Comparison of ENCODE assay signal across 9 mouse cellular contexts in the genomic region with DNA sequence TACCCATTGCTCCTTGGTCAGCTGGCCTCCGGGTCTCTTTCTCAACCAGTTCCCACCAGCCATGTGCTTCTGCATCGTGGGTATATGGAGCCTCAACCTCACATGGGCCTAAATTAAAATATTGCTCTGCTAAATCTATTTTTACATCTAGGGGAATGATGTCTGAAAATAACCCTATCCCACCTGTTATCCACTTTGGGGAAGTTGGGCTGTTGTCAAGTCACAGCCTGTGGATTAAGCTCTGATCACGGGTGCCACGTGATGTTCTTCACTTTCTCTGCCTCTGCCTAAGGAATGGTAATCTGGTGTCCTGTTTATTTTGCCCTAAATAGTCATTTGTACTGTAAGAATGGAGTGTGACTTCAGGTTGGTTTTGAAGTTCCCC. TPM values are rescaled to one million over a fixed set of nuclear protein-coding genes. Genes with fewer than 3 reads are reported as not detected.
DNase-seq lines count a peak whose midpoint lies in the region; ATAC-seq lines count a peak whose summit lies in the region.
"Had no signal": no experiment of that assay in that cellular context is flagged by ENCODE, and none has a peak within 500 bp of the region (broad histone marks: within the 10 kb centered on the region; RNA-seq: fewer than 3 reads in every experiment).

No protein-coding gene starts in this region.

- peaks cover 46 to 81% of the 10 kb centered on the region in 2 experiments for H3K4me1 ChIP-seq in heart, embryonic 14.5 days (ENCODE audit: control insufficient read depth in 2 of 2, insufficient read depth in 2 of 2, low read length in 2 of 2)
- H3K4me1 ChIP-seq in neural tube, embryonic 12.5 days: peaks cover 54% of the 10 kb centered on the region
- peaks cover 59% of the 10 kb centered on the region for H3K4me1 ChIP-seq in intestine, embryonic 15.5 days (replicated peaks)

- intact Hi-C loops in left cerebral cortex, postnatal 4 days (cut with DNase I): no loop called here

- WGBS in heart, embryonic 14.5 days: 16% methylated on average over 4 of the region's 4 CpGs
- 56% methylated on average over 4 of the region's 4 CpGs for WGBS in neural tube, embryonic 12.5 days
- 28% methylated on average over 4 of the region's 4 CpGs for WGBS in intestine, embryonic 15.5 days

- peak overlapping the region; percentile 39 for H3K9ac ChIP-seq in heart, embryonic 14.5 days (ENCODE audit: low read length)
- no peak overlapping the region for H3K9ac ChIP-seq in neural tube, embryonic 12.5 days
- no peak overlapping the region for H3K9ac ChIP-seq in intestine, embryonic 15.5 days

- H3K36me3 ChIP-seq in heart, embryonic 14.5 days (ENCODE audit: control insufficient read depth, insufficient read depth, low read length): no peaks in the 10 kb centered on the region
- H3K36me3 ChIP-seq in neural tube, embryonic 12.5 days: no peaks in the 10 kb centered on the region
- no peaks in the 10 kb centered on the region for H3K36me3 ChIP-seq in intestine, embryonic 15.5 days

- ATAC-seq in heart, embryonic 14.5 days (ENCODE audit: insufficient number of reproducible peaks, insufficient read depth, low FRiP score, low read depth): no peak
- no peak for ATAC-seq in neural tube, embryonic 12.5 days (ENCODE audit: low FRiP score, low read depth)
- ATAC-seq in intestine, embryonic 15.5 days: no peak
- ATAC-seq in inflammation-experienced regulatory T-cells, adult 6 months: no peak

- no peaks in the 10 kb centered on the region for H3K27me3 ChIP-seq in heart, embryonic 14.5 days (ENCODE audit: control insufficient read depth, insufficient read depth, low read length)
- no peaks in the 10 kb centered on the region for H3K27me3 ChIP-seq in neural tube, embryonic 12.5 days (replicated peaks)
- H3K27me3 ChIP-seq in intestine, embryonic 15.5 days (replicated peaks): no peaks in the 10 kb centered on the region

- DNase-seq in heart, adult 18-20 months: no peak
- no peak for DNase-seq in neural tube, embryonic 10.5 days (ENCODE audit: extremely low spot score, low spot score)
- DNase-seq in adrenal gland, postnatal 10 days: no peak
- no peak for DNase-seq in left cerebral cortex, postnatal 4 days

- no peaks in the 10 kb centered on the region for H3K9me3 ChIP-seq in heart, embryonic 14.5 days (ENCODE audit: control insufficient read depth, low read length)
- no peaks in the 10 kb centered on the region for H3K9me3 ChIP-seq in neural tube, embryonic 12.5 days
- H3K9me3 ChIP-seq in intestine, embryonic 15.5 days: no peaks in the 10 kb centered on the region

- peak overlapping the region; percentile 40 for H3K4me2 ChIP-seq in heart, embryonic 14.5 days (ENCODE audit: low read length)
- H3K4me2 ChIP-seq in neural tube, embryonic 12.5 days (replicated peaks): peak overlapping the region; percentile 31
- peak overlapping the region; percentile 50 for H3K4me2 ChIP-seq in intestine, embryonic 15.5 days (replicated peaks)

- no peak overlapping the region for H3K4me3 ChIP-seq in heart, embryonic 14.5 days (ENCODE audit: control insufficient read depth in 1 of 2, insufficient read depth in 1 of 2, low read depth in 1 of 2, low read length in 2 of 2)
- no peak overlapping the region for H3K4me3 ChIP-seq in neural tube, embryonic 12.5 days
- no peak overlapping the region for H3K4me3 ChIP-seq in intestine, embryonic 15.5 days (replicated peaks)

- H3K27ac ChIP-seq in heart, embryonic 14.5 days (replicated peaks in 1 of 2; ENCODE audit: control insufficient read depth in 1 of 2, insufficient read depth in 1 of 2, low read depth in 2 of 2, low read length in 2 of 2): peak overlapping the region; percentile 86 to 92
- no peak overlapping the region for H3K27ac ChIP-seq in neural tube, embryonic 12.5 days
- H3K27ac ChIP-seq in intestine, embryonic 15.5 days: peak overlapping the region; percentile 93

RNA-seq across cellular contexts. Expression of a gene that starts 17.7 kb away (rescaled TPM):
- 34.0 and 40.7 TPM in 2 replicates for polyA plus RNA-seq in heart, embryonic 14.5 days (2014; fragmentation: Nextera tagmentation; extraction: Ambion mirVana)
- total RNA-seq in heart, adult 18-20 months (2021): 100 to 1,000 TPM; 152 to 155 TPM
- polyA plus RNA-seq in neural tube, embryonic 12.5 days (2016; fragmentation: Nextera tagmentation; extraction: Ambion mirVana): 20.9 and 26.3 TPM in 2 replicates
- polyA plus RNA-seq in intestine, embryonic 15.5 days (2015; fragmentation: Nextera tagmentation; extraction: Ambion mirVana): 17.5 and 18.3 TPM in 2 replicates
- 10 to 100 TPM; 60.3 to 67.6 TPM for total RNA-seq in adrenal gland, postnatal 10 days (2021)
- 10 to 100 TPM; 19.8 to 23.1 TPM for total RNA-seq in left cerebral cortex, postnatal 4 days (2021)
- under 1 TPM in 2 of 3 experiments, not detected in 1; 0.36 to 0.39 TPM for polyA plus RNA-seq in inflammation-experienced regulatory T-cells, adult 6 months (2017; shearing (Covaris generic))
- total RNA-seq: granulocyte monocyte progenitor cell, adult 5-6 weeks had no signal

Comparison
In these comparisons a context has a peak if more than half of its experiments do, and no peak if none do; other contexts are left out.
1. RNA of a gene that starts 17.7 kb away (polyA plus RNA-seq): 34.0 to 40.7 TPM in heart, embryonic 14.5 days, 20.9 to 26.3 TPM in neural tube, embryonic 12.5 days and 17.5 to 18.3 TPM in intestine, embryonic 15.5 days; 0.36 to 0.39 TPM in inflammation-experienced regulatory T-cells, adult 6 months; every median in the first group is over 10 times any median in the second.
2. Peak in every context shown above with its lines, with median percentiles within 50 percentile points of each other: H3K4me2 ChIP-seq.